Comparison of ENCODE assay signal across 16 mouse cellular contexts in the genomic region with DNA sequence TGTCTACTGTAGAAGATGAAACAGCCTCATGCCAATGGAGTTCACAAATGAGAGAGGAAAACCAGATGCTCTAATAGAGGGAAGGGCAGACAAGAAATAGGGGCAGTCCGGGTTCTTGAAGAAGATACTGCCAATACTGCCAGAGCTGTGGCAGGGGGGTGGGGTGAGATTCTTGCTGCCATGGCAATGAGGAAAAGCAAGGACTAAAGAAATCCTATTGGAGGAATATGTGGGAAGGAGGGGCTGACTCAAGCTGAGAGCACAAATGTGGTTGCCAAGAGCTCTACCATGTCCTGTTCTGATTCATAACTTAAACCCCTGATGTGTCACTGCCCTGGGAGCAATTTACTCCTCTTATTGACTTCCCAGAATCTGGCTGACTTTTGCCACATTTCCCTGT.
DNase-seq lines count a peak whose midpoint lies in the region; ATAC-seq and TF ChIP-seq lines count a peak whose summit lies in the region.
"Had no signal": no experiment of that assay in that cellular context is flagged by ENCODE, and none has a peak within 500 bp of the region (broad histone marks: within the 10 kb centered on the region; RNA-seq: fewer than 3 reads in every experiment).

No protein-coding gene starts in this region.

- H3K9me3 ChIP-seq in forebrain, embryonic 11.5 days (ENCODE audit: control insufficient read depth, low read length): no peaks in the 10 kb centered on the region
- H3K9me3 ChIP-seq in forebrain, embryonic 12.5 days: no peaks in the 10 kb centered on the region
- no peaks in the 10 kb centered on the region for H3K9me3 ChIP-seq in midbrain, embryonic 14.5 days (ENCODE audit: control insufficient read depth, low read length)
- no peaks in the 10 kb centered on the region for H3K9me3 ChIP-seq in midbrain, embryonic 15.5 days
- no peaks in the 10 kb centered on the region for H3K9me3 ChIP-seq in midbrain, postnatal 0 days (ENCODE audit: low read length)
- H3K9me3 ChIP-seq in intestine, postnatal 0 days (ENCODE audit: control insufficient read depth): no peaks in the 10 kb centered on the region
- H3K9me3 ChIP-seq: heart, embryonic 12.5 days; hindbrain, embryonic 15.5 days; liver, embryonic 15.5 days had no signal

- no peak overlapping the region for H3K4me2 ChIP-seq in forebrain, embryonic 11.5 days (ENCODE audit: low read depth, low read length, severe bottlenecking)
- H3K4me2 ChIP-seq in forebrain, embryonic 12.5 days: no peak overlapping the region
- no peak overlapping the region for H3K4me2 ChIP-seq in midbrain, embryonic 14.5 days (ENCODE audit: low read length)
- H3K4me2 ChIP-seq in midbrain, embryonic 15.5 days: no peak overlapping the region
- no peak overlapping the region for H3K4me2 ChIP-seq in midbrain, postnatal 0 days (ENCODE audit: low read depth, low read length, poor library complexity, severe bottlenecking)
- no peak overlapping the region for H3K4me2 ChIP-seq in intestine, postnatal 0 days (replicated peaks; ENCODE audit: low read depth)
- H3K4me2 ChIP-seq: heart, embryonic 12.5 days; hindbrain, embryonic 15.5 days; liver, embryonic 15.5 days had no signal

- no peak for DNase-seq in forebrain, embryonic 11.5 days (ENCODE audit: low spot score)
- peak; percentile 33 for DNase-seq in midbrain, embryonic 14.5 days
- peak; percentile 24 for DNase-seq in embryo, embryonic 10.5 days (ENCODE audit: low spot score)
- DNase-seq in midbrain, postnatal 0 days (ENCODE audit: low spot score): peak; percentile 46
- no peak for DNase-seq in spleen, adult 18-20 months
- DNase-seq: adrenal gland, postnatal 10 days; cerebellum, postnatal 36 days; gastrocnemius, postnatal 10 days; lung, postnatal 4 days had no signal

- no peak for TF ChIP-seq CTCF in midbrain, postnatal 0 days (IDR thresholded peaks at IDR 0.05)
- no peak for TF ChIP-seq CTCF in intestine, postnatal 0 days (IDR thresholded peaks at IDR 0.05; ENCODE audit: low read depth)

- no peak overlapping the region for H3K4me3 ChIP-seq in forebrain, embryonic 11.5 days (ENCODE audit: low read depth, low read length)
- H3K4me3 ChIP-seq in forebrain, embryonic 12.5 days (replicated peaks): no peak overlapping the region
- H3K4me3 ChIP-seq in midbrain, embryonic 14.5 days (replicated peaks; ENCODE audit: low read depth, low read length): no peak overlapping the region
- no peak overlapping the region for H3K4me3 ChIP-seq in midbrain, embryonic 15.5 days
- no peak overlapping the region for H3K4me3 ChIP-seq in midbrain, postnatal 0 days (ENCODE audit: low read depth, low read length)
- no peak overlapping the region for H3K4me3 ChIP-seq in intestine, postnatal 0 days (ENCODE audit: low read depth, low read length)
- H3K4me3 ChIP-seq: erythroblast, embryonic 14.5 days; heart, embryonic 12.5 days; hindbrain, embryonic 15.5 days; liver, embryonic 15.5 days had no signal

- WGBS in forebrain, embryonic 11.5 days: 61% methylated on average over 1 of the region's 1 CpGs
- WGBS in forebrain, embryonic 12.5 days: 26% methylated on average over 1 of the region's 1 CpGs
- WGBS in midbrain, embryonic 14.5 days: 23% methylated on average over 1 of the region's 1 CpGs
- WGBS in midbrain, embryonic 15.5 days: 19% methylated on average over 1 of the region's 1 CpGs
- WGBS in midbrain, postnatal 0 days: 32% methylated on average over 1 of the region's 1 CpGs
- 39% methylated on average over 1 of the region's 1 CpGs for WGBS in intestine, postnatal 0 days

- ATAC-seq in forebrain, embryonic 11.5 days (replicated peaks; ENCODE audit: low FRiP score): peak; percentile 44; the same call in 1 of the 2 replicates
- no peak for ATAC-seq in forebrain, embryonic 12.5 days (ENCODE audit: low FRiP score)
- ATAC-seq in midbrain, embryonic 14.5 days (ENCODE audit: low FRiP score, low TSS enrichment): no peak
- ATAC-seq in midbrain, embryonic 15.5 days (replicated peaks): no peak
- no peak; the same call in 1 of the 2 replicates for ATAC-seq in midbrain, postnatal 0 days (ENCODE audit: low FRiP score)
- ATAC-seq in intestine, postnatal 0 days: no peak

- no peaks in the 10 kb centered on the region for H3K4me1 ChIP-seq in forebrain, embryonic 11.5 days (replicated peaks; ENCODE audit: control insufficient read depth, insufficient read depth, low read length)
- peaks cover 4% of the 10 kb centered on the region for H3K4me1 ChIP-seq in forebrain, embryonic 12.5 days
- H3K4me1 ChIP-seq in midbrain, embryonic 14.5 days (ENCODE audit: control insufficient read depth, insufficient read depth, low read length): no peaks in the 10 kb centered on the region
- H3K4me1 ChIP-seq in midbrain, embryonic 15.5 days: no peaks in the 10 kb centered on the region
- H3K4me1 ChIP-seq in midbrain, postnatal 0 days (ENCODE audit: insufficient read depth, low read length): no peaks in the 10 kb centered on the region
- H3K4me1 ChIP-seq in intestine, postnatal 0 days (replicated peaks; ENCODE audit: control insufficient read depth, insufficient read depth, low read length): no peaks in the 10 kb centered on the region
- H3K4me1 ChIP-seq: heart, embryonic 12.5 days; hindbrain, embryonic 15.5 days; liver, embryonic 15.5 days had no signal

- no peaks in the 10 kb centered on the region for H3K36me3 ChIP-seq in forebrain, embryonic 11.5 days (ENCODE audit: control insufficient read depth, insufficient read depth, low read length)
- H3K36me3 ChIP-seq in forebrain, embryonic 12.5 days (replicated peaks): no peaks in the 10 kb centered on the region
- H3K36me3 ChIP-seq in midbrain, embryonic 14.5 days (ENCODE audit: control insufficient read depth, insufficient read depth, low read length): no peaks in the 10 kb centered on the region
- no peaks in the 10 kb centered on the region for H3K36me3 ChIP-seq in midbrain, embryonic 15.5 days (replicated peaks)
- H3K36me3 ChIP-seq in midbrain, postnatal 0 days (ENCODE audit: insufficient read depth, low read length): no peaks in the 10 kb centered on the region
- no peaks in the 10 kb centered on the region for H3K36me3 ChIP-seq in intestine, postnatal 0 days (ENCODE audit: control insufficient read depth, insufficient read depth)
- H3K36me3 ChIP-seq: heart, embryonic 12.5 days; hindbrain, embryonic 15.5 days; liver, embryonic 15.5 days had no signal

- H3K27ac ChIP-seq in forebrain, embryonic 11.5 days (ENCODE audit: low read depth, low read length): no peak overlapping the region
- no peak overlapping the region for H3K27ac ChIP-seq in forebrain, embryonic 12.5 days
- H3K27ac ChIP-seq in midbrain, embryonic 14.5 days (replicated peaks; ENCODE audit: low read depth, low read length): no peak overlapping the region
- no peak overlapping the region for H3K27ac ChIP-seq in midbrain, embryonic 15.5 days
- H3K27ac ChIP-seq in midbrain, postnatal 0 days (ENCODE audit: low read depth, low read length): no peak overlapping the region
- no peak overlapping the region for H3K27ac ChIP-seq in intestine, postnatal 0 days (ENCODE audit: low read depth, low read length)
- H3K27ac ChIP-seq: hindbrain, embryonic 15.5 days; liver, embryonic 15.5 days had no signal

- no peak overlapping the region for H3K9ac ChIP-seq in forebrain, embryonic 11.5 days (ENCODE audit: low read length)
- no peak overlapping the region for H3K9ac ChIP-seq in forebrain, embryonic 12.5 days
- no peak overlapping the region for H3K9ac ChIP-seq in midbrain, embryonic 14.5 days (replicated peaks; ENCODE audit: low read length)
- no peak overlapping the region for H3K9ac ChIP-seq in midbrain, embryonic 15.5 days
- no peak overlapping the region for H3K9ac ChIP-seq in midbrain, postnatal 0 days (replicated peaks; ENCODE audit: low read length, poor library complexity, severe bottlenecking)
- H3K9ac ChIP-seq in intestine, postnatal 0 days (ENCODE audit: low read depth, low read length): no peak overlapping the region
- H3K9ac ChIP-seq: heart, embryonic 12.5 days; hindbrain, embryonic 15.5 days; liver, embryonic 15.5 days had no signal

- no peaks in the 10 kb centered on the region for H3K27me3 ChIP-seq in forebrain, embryonic 11.5 days (ENCODE audit: control insufficient read depth, insufficient read depth, low read length)
- H3K27me3 ChIP-seq in forebrain, embryonic 12.5 days: no peaks in the 10 kb centered on the region
- H3K27me3 ChIP-seq in midbrain, embryonic 14.5 days (ENCODE audit: control insufficient read depth, insufficient read depth, low read length): no peaks in the 10 kb centered on the region
- no peaks in the 10 kb centered on the region for H3K27me3 ChIP-seq in midbrain, embryonic 15.5 days (replicated peaks)
- no peaks in the 10 kb centered on the region for H3K27me3 ChIP-seq in midbrain, postnatal 0 days (ENCODE audit: insufficient read depth, low read length)
- H3K27me3 ChIP-seq in intestine, postnatal 0 days (replicated peaks; ENCODE audit: control insufficient read depth, insufficient read depth, low read length): no peaks in the 10 kb centered on the region
- H3K27me3 ChIP-seq: heart, embryonic 12.5 days; hindbrain, embryonic 15.5 days; liver, embryonic 15.5 days had no signal

Comparison
In these comparisons a context has a peak if more than half of its experiments do, and no peak if none do; other contexts are left out.
1. DNase-seq: peak in midbrain, embryonic 14.5 days (single experiment), embryo, embryonic 10.5 days (single experiment) and midbrain, postnatal 0 days (single experiment); none in forebrain, embryonic 11.5 days (single experiment) and spleen, adult 18-20 months (0 of 2).